Mouse (Mus musculus): ENCODE measurements at regions not wholly inside any gene's neighbourhood (a gene's known extent, or its start where the extent isn't known, plus 50 kb on each side); places are given as distances from the start of the nearest gene placed in this dataset.

DNA sequence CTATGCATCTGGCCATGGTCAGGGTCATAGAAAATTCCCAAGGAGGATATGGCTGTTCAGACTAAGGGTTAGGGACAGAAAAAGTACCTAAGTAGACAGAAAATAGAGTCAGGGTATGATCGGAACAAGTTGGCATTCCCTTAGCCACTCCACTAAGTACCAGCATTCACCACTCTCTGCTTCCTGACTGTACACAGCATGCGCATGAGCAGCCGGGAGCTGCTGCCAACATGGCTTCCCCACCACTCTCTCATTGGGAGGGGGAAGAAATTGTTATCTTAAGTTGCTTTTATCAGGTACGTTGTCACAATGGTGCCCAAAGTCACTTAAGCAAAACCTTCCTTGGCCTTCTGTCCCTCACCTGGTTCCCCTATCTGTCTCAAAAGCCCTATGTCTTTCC lies 282.0 kb upstream of the Hs6st1 start:
- Histone ChIP-seq H3K4me3 (ENCODE audit: insufficient read depth, low read length) (no peak overlapping the region), H3K27ac (ENCODE audit: insufficient read depth, low read length) (no peak overlapping the region), H3K4me1 (ENCODE audit: control insufficient read depth, insufficient read depth, low read length) (no peaks in the 10 kb centered on the region)
- TF ChIP-seq CTCF (IDR thresholded peaks at IDR 0.05; ENCODE audit: borderline replicate concordance, insufficient read depth, low read length): no peak

DNA sequence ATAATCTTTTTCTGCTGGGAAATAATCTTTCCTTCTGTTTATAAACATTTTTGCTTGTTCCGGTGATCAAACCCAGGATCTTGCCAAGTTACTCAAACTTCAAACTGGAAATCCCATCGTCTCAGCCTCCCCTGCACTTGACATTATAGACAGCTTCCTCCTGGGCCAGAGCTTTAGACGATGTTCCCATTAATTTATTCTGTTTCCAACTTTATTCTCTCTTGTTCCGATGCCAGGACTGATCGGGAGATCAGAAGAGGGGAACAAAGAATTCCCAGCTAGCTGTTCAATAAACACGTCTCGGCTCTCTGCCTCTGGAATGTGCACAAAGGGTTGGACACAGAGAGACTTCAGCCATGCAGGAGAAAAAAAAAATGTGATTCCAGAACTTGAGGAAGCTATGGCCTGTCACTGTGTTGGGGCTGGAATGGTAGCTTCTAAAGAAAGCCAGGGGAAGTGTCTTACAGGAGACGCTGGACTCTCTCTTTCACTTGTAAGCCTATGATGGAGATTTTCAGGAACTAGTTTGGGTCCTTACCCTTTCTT lies 281.5 kb upstream of the Hs6st1 start:
- TF ChIP-seq CTCF (IDR thresholded peaks at IDR 0.05; ENCODE audit: borderline replicate concordance, insufficient read depth, low read length) (no peak), POLR2A (IDR thresholded peaks at IDR 0.05; ENCODE audit: low read depth, low read length) (no peak)
- no peak overlapping the region for H3K27ac ChIP-seq (ENCODE audit: insufficient read depth, low read length)
- H3K4me1 ChIP-seq (ENCODE audit: control insufficient read depth, insufficient read depth, low read length): no peaks in the 10 kb centered on the region
- no peak overlapping the region for H3K4me3 ChIP-seq (ENCODE audit: insufficient read depth, low read length)

DNA sequence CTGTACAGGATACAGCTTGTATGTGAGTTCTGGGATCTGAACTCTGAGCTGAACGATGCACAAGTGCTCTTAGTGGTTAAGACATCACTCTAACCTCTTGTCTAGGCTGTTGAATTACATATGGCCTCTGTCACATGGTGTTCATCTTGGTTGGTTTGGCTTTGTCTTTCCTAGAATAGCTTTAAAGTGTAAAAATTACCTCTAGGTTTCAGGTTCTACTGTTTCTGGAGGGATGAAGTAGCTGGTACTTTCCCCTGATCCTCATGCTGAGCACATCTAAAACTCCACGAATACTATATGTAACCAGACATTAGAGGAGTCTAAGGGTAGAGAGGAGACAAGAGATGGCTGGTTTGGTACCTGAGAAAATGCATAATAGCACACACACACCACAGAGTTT lies 271.1 kb upstream of the Hs6st1 start:
- no peak for TF ChIP-seq CTCF (IDR thresholded peaks at IDR 0.05; ENCODE audit: borderline replicate concordance, insufficient read depth, low read length)
- no peak for TF ChIP-seq POLR2A (IDR thresholded peaks at IDR 0.05; ENCODE audit: low read depth, low read length)
- Histone ChIP-seq H3K4me3 (ENCODE audit: insufficient read depth, low read length) (no peak overlapping the region), H3K27ac (ENCODE audit: insufficient read depth, low read length) (no peak overlapping the region), H3K4me1 (ENCODE audit: control insufficient read depth, insufficient read depth, low read length) (no peaks in the 10 kb centered on the region)

DNA sequence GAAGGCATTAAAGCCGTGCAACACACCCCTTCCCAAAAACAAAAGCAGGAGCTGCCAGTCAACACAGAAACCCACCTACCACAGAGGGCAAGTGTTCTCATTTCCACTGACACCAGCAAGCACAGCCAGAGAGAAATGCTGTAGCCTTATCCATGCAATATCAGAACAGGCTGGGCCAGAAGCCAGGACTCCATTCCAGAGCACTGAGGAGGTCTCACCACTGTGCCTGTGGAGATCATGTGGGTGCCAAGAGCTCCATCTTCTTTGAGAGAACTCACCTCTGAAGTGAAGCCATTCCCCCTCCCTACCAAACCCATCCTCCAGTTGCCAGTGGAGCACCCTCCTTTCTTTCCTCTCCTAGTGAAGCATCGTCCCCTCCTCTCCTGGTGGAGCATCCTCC lies 270.7 kb upstream of the Hs6st1 start:
- H3K27ac ChIP-seq (ENCODE audit: insufficient read depth, low read length): no peak overlapping the region
- no peaks in the 10 kb centered on the region for H3K4me1 ChIP-seq (ENCODE audit: control insufficient read depth, insufficient read depth, low read length)
- no peak overlapping the region for H3K4me3 ChIP-seq (ENCODE audit: insufficient read depth, low read length)
- TF ChIP-seq CTCF (IDR thresholded peaks at IDR 0.05; ENCODE audit: borderline replicate concordance, insufficient read depth, low read length) (no peak), POLR2A (IDR thresholded peaks at IDR 0.05; ENCODE audit: low read depth, low read length) (no peak)

DNA sequence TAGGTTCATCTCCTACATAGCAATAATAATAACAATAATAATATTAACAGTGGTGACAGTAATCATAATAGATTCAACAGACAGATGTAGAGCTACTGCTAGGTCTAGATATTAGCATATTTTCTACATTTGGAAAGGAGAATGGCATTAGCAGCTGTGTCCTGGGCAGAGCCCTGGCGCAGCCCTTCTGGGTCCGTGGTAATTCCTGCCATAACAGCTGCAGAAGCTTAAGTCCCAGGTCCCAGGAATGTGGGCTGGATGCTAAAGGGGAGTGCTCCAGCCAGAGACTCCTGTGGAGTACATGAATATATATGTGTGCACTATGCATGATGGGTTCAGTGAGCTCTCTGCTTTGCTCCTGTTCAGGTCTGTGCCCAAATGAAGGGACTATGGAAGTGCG lies 262.7 kb upstream of the Hs6st1 start:
- TF ChIP-seq POLR2A (IDR thresholded peaks at IDR 0.05; ENCODE audit: low read depth, low read length) (no peak), CTCF (IDR thresholded peaks at IDR 0.05; ENCODE audit: borderline replicate concordance, insufficient read depth, low read length) (no peak)
- H3K27ac ChIP-seq (ENCODE audit: insufficient read depth, low read length): no peak overlapping the region
- H3K4me1 ChIP-seq (ENCODE audit: control insufficient read depth, insufficient read depth, low read length): no peaks in the 10 kb centered on the region
- H3K4me3 ChIP-seq (ENCODE audit: insufficient read depth, low read length): no peak overlapping the region

DNA sequence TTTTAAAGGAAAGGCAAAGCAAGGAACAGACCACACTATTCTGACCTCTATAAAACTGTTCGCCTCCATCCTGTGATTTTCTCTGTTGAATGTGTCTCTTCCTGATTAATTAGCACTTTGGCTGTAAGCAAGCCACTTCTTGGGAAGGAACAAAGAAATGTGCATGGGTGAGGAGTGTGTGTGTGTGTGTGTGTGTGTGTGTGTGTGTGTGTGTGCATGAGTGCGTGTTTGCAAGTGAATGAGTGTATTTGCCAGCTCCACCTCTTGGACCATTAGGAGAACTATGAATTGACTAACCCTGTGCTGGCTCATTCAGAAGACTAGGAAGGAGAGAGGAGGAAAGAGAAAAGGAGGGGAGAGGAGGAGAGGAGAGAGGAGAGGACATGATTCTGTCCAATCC lies 261.9 kb upstream of the Hs6st1 start:
- H3K4me3 ChIP-seq (ENCODE audit: insufficient read depth, low read length): no peak overlapping the region
- TF ChIP-seq POLR2A (IDR thresholded peaks at IDR 0.05; ENCODE audit: low read depth, low read length) (no peak), CTCF (IDR thresholded peaks at IDR 0.05; ENCODE audit: borderline replicate concordance, insufficient read depth, low read length) (no peak)
- no peak overlapping the region for H3K27ac ChIP-seq (ENCODE audit: insufficient read depth, low read length)
- H3K4me1 ChIP-seq (ENCODE audit: control insufficient read depth, insufficient read depth, low read length): no peaks in the 10 kb centered on the region

DNA sequence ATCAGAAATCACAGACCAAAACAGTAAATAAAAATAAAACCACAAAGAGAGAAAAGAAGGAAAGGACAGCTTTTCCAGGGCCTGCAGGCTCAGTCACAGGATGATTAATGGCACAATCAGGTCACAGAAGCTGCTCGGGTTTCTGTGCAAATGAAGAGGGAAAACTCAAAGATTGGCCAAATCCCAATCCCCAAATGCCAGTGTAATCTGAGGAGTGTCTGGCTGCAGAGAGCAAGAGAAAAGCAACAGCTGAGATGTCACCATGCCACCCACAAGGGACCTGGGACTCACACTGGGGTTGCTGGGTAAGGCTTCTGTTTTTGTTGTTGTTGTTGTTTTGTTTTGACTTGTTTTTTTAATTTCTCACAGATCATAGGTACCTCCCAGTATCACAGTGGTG lies 261.5 kb upstream of the Hs6st1 start:
- H3K27ac ChIP-seq (ENCODE audit: insufficient read depth, low read length): no peak overlapping the region
- H3K4me3 ChIP-seq (ENCODE audit: insufficient read depth, low read length): no peak overlapping the region
- no peak for TF ChIP-seq CTCF (IDR thresholded peaks at IDR 0.05; ENCODE audit: borderline replicate concordance, insufficient read depth, low read length)
- no peak for TF ChIP-seq POLR2A (IDR thresholded peaks at IDR 0.05; ENCODE audit: low read depth, low read length)

DNA sequence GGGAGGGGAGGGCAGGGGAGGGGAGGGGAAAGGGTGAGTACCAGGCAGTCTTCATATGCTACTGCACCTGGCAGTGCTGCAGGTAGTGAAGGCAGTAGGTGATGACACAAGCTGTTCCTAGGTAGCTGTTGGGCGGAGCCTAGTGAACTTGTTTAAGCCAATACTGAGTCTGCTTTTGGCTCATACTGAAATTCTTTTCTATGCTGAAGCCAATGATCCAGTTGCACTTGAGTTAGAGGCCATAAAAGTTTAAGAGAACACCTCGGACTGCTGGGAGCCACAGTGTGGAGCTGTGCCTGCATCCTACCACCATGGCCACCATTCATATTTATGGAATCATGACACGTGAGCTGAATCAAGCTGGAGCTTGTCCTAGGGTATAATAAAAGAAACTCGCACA lies 259.3 kb upstream of the Hs6st1 start:
- TF ChIP-seq POLR2A (IDR thresholded peaks at IDR 0.05; ENCODE audit: low read depth, low read length) (no peak), CTCF (IDR thresholded peaks at IDR 0.05; ENCODE audit: borderline replicate concordance, insufficient read depth, low read length) (no peak)
- H3K27ac ChIP-seq (ENCODE audit: insufficient read depth, low read length): no peak overlapping the region
- no peaks in the 10 kb centered on the region for H3K4me1 ChIP-seq (ENCODE audit: control insufficient read depth, insufficient read depth, low read length)
- no peak overlapping the region for H3K4me3 ChIP-seq (ENCODE audit: insufficient read depth, low read length)

More for the DNA sequence above, 261.5 kb upstream of the Hs6st1 start:
- no peaks in the 10 kb centered on the region for H3K4me1 ChIP-seq (ENCODE audit: control insufficient read depth, insufficient read depth, low read length)

DNA sequence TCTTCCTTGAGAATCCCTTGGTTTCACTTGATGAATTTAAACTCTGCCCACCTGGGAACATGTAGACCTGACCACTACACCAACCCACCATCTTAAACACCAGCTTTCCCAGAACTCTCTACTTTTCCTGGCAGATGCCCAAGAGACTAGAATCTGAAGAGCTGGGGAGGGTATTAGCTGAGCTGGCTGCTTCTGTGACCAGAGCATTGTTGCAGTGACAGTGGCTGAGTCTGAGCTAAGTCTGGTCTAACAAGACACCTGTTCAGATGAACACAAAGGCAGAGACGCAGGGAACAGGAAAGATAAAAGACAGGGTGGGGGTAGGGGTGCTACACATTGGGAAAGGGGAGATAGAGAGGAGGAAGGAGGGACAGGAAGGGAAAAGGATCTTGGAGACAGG lies 258.9 kb upstream of the Hs6st1 start:
- no peak overlapping the region for H3K4me3 ChIP-seq (ENCODE audit: insufficient read depth, low read length)
- H3K4me1 ChIP-seq (ENCODE audit: control insufficient read depth, insufficient read depth, low read length): no peaks in the 10 kb centered on the region
- TF ChIP-seq POLR2A (IDR thresholded peaks at IDR 0.05; ENCODE audit: low read depth, low read length) (no peak), CTCF (IDR thresholded peaks at IDR 0.05; ENCODE audit: borderline replicate concordance, insufficient read depth, low read length) (no peak)
- H3K27ac ChIP-seq (ENCODE audit: insufficient read depth, low read length): no peak overlapping the region

DNA sequence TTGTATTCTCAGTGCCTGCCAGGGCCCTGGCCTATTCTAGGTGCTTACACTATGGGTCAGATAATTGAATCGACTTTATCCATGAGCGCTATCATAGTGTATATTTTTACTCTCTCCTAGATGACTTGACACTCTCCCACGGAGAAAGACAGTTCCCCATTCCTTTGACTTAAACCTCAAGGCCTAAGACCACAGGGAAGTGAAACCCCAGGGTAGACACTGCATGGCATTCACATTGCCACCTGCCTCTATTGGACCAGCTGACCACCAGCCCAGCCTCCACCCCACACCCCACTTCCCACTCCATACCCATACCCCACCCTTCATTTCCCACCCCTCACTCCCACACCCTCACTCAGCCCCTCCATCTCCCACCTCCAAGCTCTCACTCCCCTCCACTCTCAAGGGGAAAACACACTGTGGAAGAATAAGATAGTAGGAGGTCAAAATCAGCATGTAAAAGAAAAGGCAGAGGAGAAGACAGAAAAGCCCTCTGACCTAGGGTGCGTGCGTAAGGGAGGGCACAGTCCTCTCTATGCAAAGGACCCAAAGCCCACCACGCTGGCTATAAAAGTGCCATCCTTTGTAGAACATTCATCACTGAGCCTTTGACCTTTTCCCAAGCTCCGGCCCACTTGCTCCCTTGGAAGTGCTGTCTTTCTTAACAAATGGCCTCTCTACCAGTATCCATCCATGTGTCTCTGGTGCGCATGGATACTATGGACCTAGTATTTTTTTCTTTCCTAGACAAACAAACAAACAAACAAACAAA lies 257.4 kb upstream of the Hs6st1 start:
- Histone ChIP-seq H3K27ac (ENCODE audit: insufficient read depth, low read length) (no peak overlapping the region), H3K4me1 (ENCODE audit: control insufficient read depth, insufficient read depth, low read length) (no peaks in the 10 kb centered on the region), H3K4me3 (ENCODE audit: insufficient read depth, low read length) (no peak overlapping the region)
- TF ChIP-seq POLR2A (IDR thresholded peaks at IDR 0.05; ENCODE audit: low read depth, low read length): no peak
- TF ChIP-seq CTCF (IDR thresholded peaks at IDR 0.05; ENCODE audit: borderline replicate concordance, insufficient read depth, low read length): no peak

Measured in embryonic fibroblast, embryonic 13.5 days (primary cell).